Mouse (Mus musculus): ENCODE results near the gene Trip6.

DNA sequence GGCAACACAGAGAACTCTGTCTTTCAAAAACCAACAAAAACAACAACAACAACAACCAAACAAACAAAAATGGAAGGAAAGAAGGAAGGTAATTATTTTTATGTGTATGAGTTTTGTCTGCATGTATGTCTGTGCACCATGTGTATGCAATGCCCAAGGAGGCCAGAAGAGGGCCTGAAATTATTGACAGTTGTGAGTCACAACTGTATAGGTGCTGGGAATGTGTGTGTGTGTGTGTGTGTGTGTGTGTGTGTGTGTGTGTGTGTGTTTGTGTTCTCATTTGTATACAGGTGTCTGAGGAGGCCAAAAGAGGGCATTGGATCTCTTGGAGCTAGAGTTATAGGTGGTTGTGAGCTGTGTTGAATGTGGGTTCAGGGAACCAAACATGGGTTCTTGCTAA lies 29.7 kb upstream of the Trip6 start:
- TF ChIP-seq CHD2 (IDR thresholded peaks at IDR 0.05; ENCODE audit: low read depth, low read length): no peak
- no peak for TF ChIP-seq HCFC1 (IDR thresholded peaks at IDR 0.05; ENCODE audit: borderline replicate concordance, insufficient read depth, low read length)
- no peak for TF ChIP-seq ZC3H11A (IDR thresholded peaks at IDR 0.05; ENCODE audit: borderline replicate concordance, low read depth, low read length)
- no peak for TF ChIP-seq ZNF384 (IDR thresholded peaks at IDR 0.05; ENCODE audit: low read depth, low read length)

All from ES-E14 (cell line).